Mouse (Mus musculus): ENCODE data around the gene Tmem151b. TPM values are rescaled to one million over a fixed set of nuclear protein-coding genes. Genes with fewer than 3 reads are reported as not detected.

Tmem151b gene
- polyA plus RNA-seq, 1 experiment from 2014 or later, result 5.6 TPM

DNA sequence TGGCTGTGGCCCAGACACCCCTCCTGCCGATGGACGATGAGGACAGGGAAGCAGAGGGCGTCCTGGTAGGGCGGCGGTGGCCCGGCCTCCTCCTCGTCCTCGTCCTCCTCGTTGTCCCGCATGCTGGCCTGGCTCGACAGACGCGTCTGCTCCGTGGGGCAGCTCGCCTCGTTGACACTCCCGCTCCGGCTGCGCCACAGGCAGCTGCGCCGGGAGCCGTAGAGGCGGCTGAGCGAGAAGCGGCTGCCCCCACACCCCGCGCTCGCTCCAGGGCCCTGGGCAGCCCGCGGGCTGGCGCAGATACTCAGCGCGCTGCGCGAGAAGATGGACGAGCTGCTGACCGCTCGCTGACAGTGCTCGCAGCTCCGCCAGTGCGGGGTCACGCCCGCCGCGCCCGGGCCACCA lies 4.6 kb downstream of the Tmem151b start:
- DNase-seq (ENCODE audit: low spot score) (peak; percentile 54), ATAC-seq (ENCODE audit: low FRiP score) (peak; percentile 18; the same call in 1 of the 2 replicates)
- Histone ChIP-seq H3K4me2 (replicated peaks; ENCODE audit: low read depth, low read length) (peak overlapping the region; percentile 44), H3K27me3 (ENCODE audit: control insufficient read depth, insufficient read depth, low read length) (peaks cover 51% of the 10 kb centered on the region), H3K4me3 (ENCODE audit: low read depth, low read length) (peak overlapping the region; percentile 23), H3K9me3 (ENCODE audit: control insufficient read depth, low read length) (no peaks in the 10 kb centered on the region), H3K36me3 (ENCODE audit: control insufficient read depth, insufficient read depth, low read length) (no peaks in the 10 kb centered on the region), H3K4me1 (replicated peaks; ENCODE audit: control insufficient read depth, insufficient read depth, low read length) (peaks cover 22% of the 10 kb centered on the region), H3K9ac (ENCODE audit: low read depth, low read length) (0 out of 2 replicates have a peak overlapping the region, but pooled peaks have one; percentile 25), H3K27ac (ENCODE audit: low read depth, low read length) (no peak overlapping the region)
- 1% methylated on average over 34 of the region's 46 CpGs for WGBS

DNA sequence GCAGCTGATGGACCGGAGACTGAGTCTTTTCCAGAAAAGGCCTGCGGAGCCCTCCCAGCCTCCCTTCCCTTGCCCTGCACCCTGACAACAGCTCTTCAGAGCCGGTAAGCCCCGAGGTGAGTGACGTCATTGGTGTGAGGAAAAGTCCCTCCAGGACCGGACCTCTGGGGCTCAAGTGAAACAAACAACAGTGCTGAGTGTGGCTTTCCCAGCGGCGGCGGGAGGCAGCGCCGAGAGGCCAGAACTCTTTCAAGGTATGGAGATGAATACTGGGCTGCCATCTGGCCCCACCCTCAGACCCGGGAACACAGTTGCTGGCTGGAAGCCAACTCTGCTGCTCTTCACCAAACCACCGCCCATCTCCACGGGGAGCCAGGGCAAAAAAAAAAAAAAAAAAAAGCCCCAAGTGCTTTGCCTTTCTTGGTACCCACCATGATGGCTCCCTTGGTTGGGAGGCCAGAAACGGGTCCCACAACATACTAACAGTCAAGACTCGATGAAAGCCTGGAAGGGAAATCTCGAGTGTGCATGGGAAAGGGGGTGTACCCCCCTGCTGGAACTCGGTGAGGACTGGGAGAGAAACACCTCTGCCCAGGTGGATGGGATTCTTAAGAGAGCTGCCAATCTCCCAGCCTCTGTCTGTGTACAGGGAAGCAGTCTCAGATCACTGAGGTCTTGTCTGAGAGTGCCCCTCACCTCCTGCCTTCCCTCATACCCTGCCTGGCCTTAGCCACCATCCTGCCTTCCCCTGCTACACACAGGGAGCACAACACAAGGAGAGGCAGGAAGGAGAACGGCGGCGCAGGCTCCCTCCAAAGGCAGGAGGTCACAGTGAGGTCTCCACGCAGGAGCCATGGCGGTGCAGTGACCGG lies 5.2 kb downstream of the Tmem151b start:
- H3K27ac ChIP-seq (ENCODE audit: low read depth, low read length), result no peak overlapping the region

DNA sequence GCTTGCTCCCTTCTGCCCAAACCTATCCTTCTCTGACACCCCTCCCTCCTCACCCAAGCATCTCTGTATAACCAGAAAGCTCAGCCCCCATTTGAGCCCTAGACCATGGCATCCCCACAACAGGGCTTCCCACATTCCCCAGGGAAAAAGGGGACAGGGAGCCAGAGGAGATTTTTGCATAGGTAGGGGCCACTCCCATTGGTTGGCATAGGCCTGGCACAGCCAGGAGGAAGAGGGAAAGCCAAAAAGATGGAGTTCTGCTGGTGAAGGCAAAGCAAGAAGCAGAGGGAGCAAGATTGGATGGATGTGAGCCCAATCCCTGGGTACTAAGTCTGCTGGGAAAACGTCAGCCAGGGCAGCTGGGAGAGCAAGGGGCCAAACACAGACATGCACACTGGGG lies 6.4 kb downstream of the Tmem151b start:
- H3K36me3 ChIP-seq (ENCODE audit: control insufficient read depth, insufficient read depth, low read length), result no peaks in the 10 kb centered on the region
- H3K4me1 ChIP-seq (replicated peaks; ENCODE audit: control insufficient read depth, insufficient read depth, low read length), result peaks cover 20% of the 10 kb centered on the region
- H3K27ac ChIP-seq (ENCODE audit: low read depth, low read length), result no peak overlapping the region
- peaks cover 51% of the 10 kb centered on the region for H3K27me3 ChIP-seq (ENCODE audit: control insufficient read depth, insufficient read depth, low read length)
- no peak overlapping the region for H3K9ac ChIP-seq (ENCODE audit: low read depth, low read length)
- WGBS, result 26% methylated on average over 1 of the region's 1 CpGs
- ATAC-seq (ENCODE audit: low FRiP score) (no peak), DNase-seq (ENCODE audit: low spot score) (no peak)
- no peak overlapping the region for H3K4me3 ChIP-seq (ENCODE audit: low read depth, low read length)
- H3K9me3 ChIP-seq (ENCODE audit: control insufficient read depth, low read length), result no peaks in the 10 kb centered on the region
- H3K4me2 ChIP-seq (replicated peaks; ENCODE audit: low read depth, low read length), result no peak overlapping the region

More for the DNA sequence above, 5.2 kb downstream of the Tmem151b start:
- ATAC-seq (ENCODE audit: low FRiP score), result 0 out of 2 replicates have a peak, but pooled peaks have one; percentile 8
- WGBS, result 4% methylated on average over 23 of the region's 24 CpGs
- Histone ChIP-seq H3K4me2 (replicated peaks; ENCODE audit: low read depth, low read length) (peak overlapping the region; percentile 44; the same call in 1 of the 2 replicates), H3K27me3 (ENCODE audit: control insufficient read depth, insufficient read depth, low read length) (peaks cover 51% of the 10 kb centered on the region), H3K4me3 (ENCODE audit: low read depth, low read length) (no peak overlapping the region), H3K9me3 (ENCODE audit: control insufficient read depth, low read length) (no peaks in the 10 kb centered on the region), H3K4me1 (replicated peaks; ENCODE audit: control insufficient read depth, insufficient read depth, low read length) (peaks cover 22% of the 10 kb centered on the region), H3K9ac (ENCODE audit: low read depth, low read length) (no peak overlapping the region), H3K36me3 (ENCODE audit: control insufficient read depth, insufficient read depth, low read length) (no peaks in the 10 kb centered on the region)
- DNase-seq (ENCODE audit: low spot score), result peak; percentile 57

DNA sequence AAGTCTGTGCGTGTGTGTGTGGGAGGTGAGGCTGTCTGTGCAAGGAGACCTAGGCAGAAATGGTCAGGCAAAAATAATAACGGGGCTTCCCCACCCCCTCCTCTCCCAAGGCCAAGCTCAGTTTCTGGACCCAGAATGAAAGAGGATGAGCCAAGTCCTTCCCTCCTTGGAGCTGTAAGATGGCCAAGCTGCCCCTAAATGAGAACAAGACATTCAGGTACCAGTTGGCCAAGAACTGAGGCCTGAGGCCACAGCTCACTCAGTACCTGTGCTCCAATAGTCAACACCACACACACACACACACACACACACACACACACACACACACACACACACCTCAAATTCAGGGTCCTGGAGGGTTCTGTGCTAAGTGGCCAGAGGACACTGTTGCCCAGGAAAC lies 6.8 kb downstream of the Tmem151b start:
- DNase-seq (ENCODE audit: low spot score) (no peak), ATAC-seq (ENCODE audit: low FRiP score) (no peak)
- no peak overlapping the region for H3K4me3 ChIP-seq (ENCODE audit: low read depth, low read length)
- H3K9ac ChIP-seq (ENCODE audit: low read depth, low read length), result no peak overlapping the region
- no peak overlapping the region for H3K4me2 ChIP-seq (replicated peaks; ENCODE audit: low read depth, low read length)
- no peaks in the 10 kb centered on the region for H3K36me3 ChIP-seq (ENCODE audit: control insufficient read depth, insufficient read depth, low read length)
- H3K27me3 ChIP-seq (ENCODE audit: control insufficient read depth, insufficient read depth, low read length), result peaks cover 47% of the 10 kb centered on the region
- H3K9me3 ChIP-seq (ENCODE audit: control insufficient read depth, low read length), result no peaks in the 10 kb centered on the region
- H3K4me1 ChIP-seq (replicated peaks; ENCODE audit: control insufficient read depth, insufficient read depth, low read length), result peaks cover 20% of the 10 kb centered on the region
- 85% methylated on average over 2 of the region's 2 CpGs for WGBS
- H3K27ac ChIP-seq (ENCODE audit: low read depth, low read length), result no peak overlapping the region

DNA sequence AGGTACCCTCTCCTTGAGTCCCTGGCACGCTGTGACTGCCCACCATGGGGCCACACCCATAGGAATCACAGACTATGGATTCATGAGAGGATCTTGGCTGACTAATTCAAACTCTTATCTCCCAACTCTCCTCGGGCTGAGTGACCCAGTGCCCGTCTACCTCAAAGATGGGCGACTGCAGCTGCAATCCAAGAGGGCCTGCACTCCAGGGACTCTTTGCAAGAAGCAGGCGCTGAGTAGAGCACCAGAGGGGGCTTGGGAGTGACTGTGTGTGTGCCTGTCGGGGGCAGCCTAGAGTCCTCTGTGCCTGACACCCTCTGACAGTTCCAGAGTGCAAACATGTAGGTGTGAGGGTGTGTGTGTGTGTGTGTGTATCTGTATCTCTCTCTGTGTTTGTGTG lies 7.3 kb downstream of the Tmem151b start:
- Histone ChIP-seq H3K27me3 (ENCODE audit: control insufficient read depth, insufficient read depth, low read length) (peaks cover 42% of the 10 kb centered on the region), H3K9me3 (ENCODE audit: control insufficient read depth, low read length) (no peaks in the 10 kb centered on the region), H3K27ac (ENCODE audit: low read depth, low read length) (no peak overlapping the region), H3K9ac (ENCODE audit: low read depth, low read length) (no peak overlapping the region), H3K4me2 (replicated peaks; ENCODE audit: low read depth, low read length) (no peak overlapping the region), H3K4me1 (replicated peaks; ENCODE audit: control insufficient read depth, insufficient read depth, low read length) (peaks cover 20% of the 10 kb centered on the region), H3K4me3 (ENCODE audit: low read depth, low read length) (no peak overlapping the region), H3K36me3 (ENCODE audit: control insufficient read depth, insufficient read depth, low read length) (no peaks in the 10 kb centered on the region)
- DNase-seq (ENCODE audit: low spot score) (no peak), ATAC-seq (ENCODE audit: low FRiP score) (no peak)
- 38% methylated on average over 6 of the region's 6 CpGs for WGBS

GRCm38 (mm10) chr17:45539664-45540063 lies 9.8 kb downstream of the Tmem151b start:
- Histone ChIP-seq H3K36me3 (ENCODE audit: control insufficient read depth, insufficient read depth, low read length) (no peaks in the 10 kb centered on the region), H3K9ac (ENCODE audit: low read depth, low read length) (no peak overlapping the region), H3K9me3 (ENCODE audit: control insufficient read depth, low read length) (no peaks in the 10 kb centered on the region), H3K4me1 (replicated peaks; ENCODE audit: control insufficient read depth, insufficient read depth, low read length) (peaks cover 9% of the 10 kb centered on the region), H3K4me3 (ENCODE audit: low read depth, low read length) (no peak overlapping the region), H3K27me3 (ENCODE audit: control insufficient read depth, insufficient read depth, low read length) (peaks cover 32% of the 10 kb centered on the region), H3K4me2 (replicated peaks; ENCODE audit: low read depth, low read length) (no peak overlapping the region), H3K27ac (ENCODE audit: low read depth, low read length) (no peak overlapping the region)
- ATAC-seq (ENCODE audit: low FRiP score) (no peak), DNase-seq (ENCODE audit: low spot score) (no peak)
- WGBS, result 86% methylated on average over 21 of the region's 21 CpGs

DNA sequence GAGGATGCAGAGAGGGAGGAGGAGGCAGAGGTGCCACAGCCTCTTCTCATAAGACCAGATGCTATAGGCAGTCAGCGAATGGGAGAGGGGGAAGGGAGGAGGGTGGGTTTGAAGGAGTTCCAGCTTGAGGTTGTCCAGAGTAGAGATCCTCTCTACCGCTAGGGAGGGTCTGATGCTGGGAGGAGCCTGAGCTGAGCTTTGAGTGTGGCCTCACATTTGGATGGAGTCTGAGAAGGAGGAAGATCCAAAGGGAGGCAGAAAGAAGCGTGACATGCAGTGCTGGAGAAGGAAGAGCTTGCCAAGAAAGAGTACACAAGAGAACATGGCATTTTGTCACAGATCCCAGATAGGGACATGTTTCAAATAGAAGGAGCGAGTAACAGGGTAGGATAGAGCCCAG lies 11.1 kb downstream of the Tmem151b start:
- Histone ChIP-seq H3K27me3 (ENCODE audit: control insufficient read depth, insufficient read depth, low read length) (peaks cover 20% of the 10 kb centered on the region), H3K27ac (ENCODE audit: low read depth, low read length) (no peak overlapping the region), H3K4me2 (replicated peaks; ENCODE audit: low read depth, low read length) (no peak overlapping the region), H3K36me3 (ENCODE audit: control insufficient read depth, insufficient read depth, low read length) (no peaks in the 10 kb centered on the region), H3K9ac (ENCODE audit: low read depth, low read length) (no peak overlapping the region), H3K9me3 (ENCODE audit: control insufficient read depth, low read length) (no peaks in the 10 kb centered on the region), H3K4me1 (replicated peaks; ENCODE audit: control insufficient read depth, insufficient read depth, low read length) (no peaks in the 10 kb centered on the region), H3K4me3 (ENCODE audit: low read depth, low read length) (no peak overlapping the region)
- ATAC-seq (ENCODE audit: low FRiP score) (no peak), DNase-seq (ENCODE audit: low spot score) (no peak)
- WGBS, result 59% methylated on average over 4 of the region's 4 CpGs

DNA sequence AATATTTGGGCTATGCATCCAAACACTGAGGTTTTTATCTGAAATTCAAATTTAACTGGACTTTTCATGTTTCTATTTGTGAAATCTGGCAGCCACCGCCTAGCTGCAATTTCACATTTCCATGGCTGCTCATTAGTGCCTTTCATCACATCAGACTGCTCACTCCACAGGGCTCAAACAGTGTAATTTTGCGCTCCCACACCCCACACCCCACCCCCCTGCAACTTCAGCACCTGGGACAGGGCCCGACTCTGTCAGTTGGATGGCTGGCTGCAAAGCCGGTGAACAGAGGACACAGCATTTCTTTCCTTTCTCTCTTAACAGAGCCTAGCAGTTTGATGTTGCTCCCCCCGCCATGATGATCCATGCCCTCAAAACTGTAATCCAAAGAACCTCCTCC lies 13.2 kb downstream of the Tmem151b start:
- H3K27ac ChIP-seq (ENCODE audit: low read depth, low read length), result no peak overlapping the region
- no peaks in the 10 kb centered on the region for H3K36me3 ChIP-seq (ENCODE audit: control insufficient read depth, insufficient read depth, low read length)
- 18% methylated on average over 5 of the region's 5 CpGs for WGBS
- no peaks in the 10 kb centered on the region for H3K9me3 ChIP-seq (ENCODE audit: control insufficient read depth, low read length)
- peak; percentile 52 for DNase-seq (ENCODE audit: low spot score)
- H3K27me3 ChIP-seq (ENCODE audit: control insufficient read depth, insufficient read depth, low read length), result peaks cover 16% of the 10 kb centered on the region
- H3K4me1 ChIP-seq (replicated peaks; ENCODE audit: control insufficient read depth, insufficient read depth, low read length), result no peaks in the 10 kb centered on the region
- no peak overlapping the region for H3K4me2 ChIP-seq (replicated peaks; ENCODE audit: low read depth, low read length)
- no peak overlapping the region for H3K4me3 ChIP-seq (ENCODE audit: low read depth, low read length)
- H3K9ac ChIP-seq (ENCODE audit: low read depth, low read length), result no peak overlapping the region
- no peak for ATAC-seq (ENCODE audit: low FRiP score)

DNA sequence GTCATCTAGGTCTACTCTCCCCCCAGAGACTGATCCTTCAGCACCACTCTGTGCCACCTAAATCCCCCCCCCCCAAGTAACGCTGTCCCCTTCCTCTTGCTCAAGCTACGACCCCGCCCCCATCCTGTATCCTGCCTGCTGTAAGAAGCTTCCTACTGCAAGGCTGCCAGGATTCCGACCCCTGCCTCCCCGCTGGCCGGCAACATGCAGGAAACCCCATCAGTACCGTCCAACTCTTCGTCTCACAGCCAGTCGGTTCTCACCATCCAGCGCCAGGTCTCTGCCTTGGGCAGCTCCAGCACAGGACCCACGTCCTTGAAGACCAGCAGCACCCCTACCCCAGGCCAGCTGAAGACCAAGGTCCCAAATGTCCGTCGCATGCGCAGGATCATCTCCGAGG lies 16.6 kb downstream of the Tmem151b start:
- no peaks in the 10 kb centered on the region for H3K4me1 ChIP-seq (replicated peaks; ENCODE audit: control insufficient read depth, insufficient read depth, low read length)
- H3K9ac ChIP-seq (ENCODE audit: low read depth, low read length), result no peak overlapping the region
- no peak overlapping the region for H3K27ac ChIP-seq (ENCODE audit: low read depth, low read length)
- no peaks in the 10 kb centered on the region for H3K9me3 ChIP-seq (ENCODE audit: control insufficient read depth, low read length)
- no peak for ATAC-seq (ENCODE audit: low FRiP score)
- H3K4me2 ChIP-seq (replicated peaks; ENCODE audit: low read depth, low read length), result no peak overlapping the region
- H3K4me3 ChIP-seq (ENCODE audit: low read depth, low read length), result no peak overlapping the region
- H3K27me3 ChIP-seq (ENCODE audit: control insufficient read depth, insufficient read depth, low read length), result peaks cover 20% of the 10 kb centered on the region
- 55% methylated on average over 15 of the region's 15 CpGs for WGBS
- DNase-seq (ENCODE audit: low spot score), result no peak
- no peaks in the 10 kb centered on the region for H3K36me3 ChIP-seq (ENCODE audit: control insufficient read depth, insufficient read depth, low read length)

Data from hindbrain, embryonic 11.5 days (tissue).